Mouse (Mus musculus): ENCODE measurements around the gene Scml4. TPM values are rescaled to one million over a fixed set of nuclear protein-coding genes. Genes with fewer than 3 reads are reported as not detected.
A peak's percentile ranks its signal among the peaks of the same experiment; 100 is the strongest.

Gene Scml4
- polyA plus RNA-seq, 1 experiment: 1.3 TPM

GRCm38 (mm10) chr10:42972504-42973172 is 112.5 kb downstream of the Scml4 start:
- Histone ChIP-seq H3K27ac (ENCODE audit: insufficient read depth, low read length) (no peak overlapping the region), H3K4me1 (ENCODE audit: control insufficient read depth, insufficient read depth, low read length) (peaks cover 2% of the 10 kb centered on the region; the same call in 1 of the 2 replicates), H3K4me3 (ENCODE audit: insufficient read depth, low read length) (no peak overlapping the region)
- peak; percentile 56; the same call in 1 of the 2 replicates for TF ChIP-seq CTCF (IDR thresholded peaks at IDR 0.05; ENCODE audit: extremely low read depth, insufficient read depth, low read length)
- no peak for TF ChIP-seq POLR2A (IDR thresholded peaks at IDR 0.05; ENCODE audit: extremely low read depth, insufficient read depth, low read length)

GRCm38 (mm10) chr10:42973537-42973936 is 113.4 kb downstream of the Scml4 start:
- Histone ChIP-seq H3K4me1 (ENCODE audit: control insufficient read depth, insufficient read depth, low read length) (peaks cover 2% of the 10 kb centered on the region; the same call in 1 of the 2 replicates), H3K27ac (ENCODE audit: insufficient read depth, low read length) (peak overlapping the region; percentile 29; the same call in 1 of the 2 replicates)
- no peak for TF ChIP-seq CTCF (IDR thresholded peaks at IDR 0.05; ENCODE audit: extremely low read depth, insufficient read depth, low read length)
- no peak for TF ChIP-seq POLR2A (IDR thresholded peaks at IDR 0.05; ENCODE audit: extremely low read depth, insufficient read depth, low read length)

GRCm38 (mm10) chr10:42976577-42976976 is 116.4 kb downstream of the Scml4 start:
- Histone ChIP-seq H3K27ac (ENCODE audit: insufficient read depth, low read length) (no peak overlapping the region), H3K4me1 (ENCODE audit: control insufficient read depth, insufficient read depth, low read length) (peaks cover 3% of the 10 kb centered on the region; the same call in 1 of the 2 replicates), H3K4me3 (ENCODE audit: insufficient read depth, low read length) (no peak overlapping the region)
- no peak for TF ChIP-seq CTCF (IDR thresholded peaks at IDR 0.05; ENCODE audit: extremely low read depth, insufficient read depth, low read length)
- no peak for TF ChIP-seq POLR2A (IDR thresholded peaks at IDR 0.05; ENCODE audit: extremely low read depth, insufficient read depth, low read length)

More at GRCm38 (mm10) chr10:42973537-42973936, 113.4 kb downstream of the Scml4 start:
- H3K4me3 ChIP-seq (ENCODE audit: insufficient read depth, low read length): no peak overlapping the region

- peaks cover 3% of the 10 kb centered on the region; the same call in 1 of the 2 replicates for H3K4me1 ChIP-seq (ENCODE audit: control insufficient read depth, insufficient read depth, low read length)
- H3K4me3 ChIP-seq (ENCODE audit: insufficient read depth, low read length): no peak overlapping the region
- TF ChIP-seq POLR2A (IDR thresholded peaks at IDR 0.05; ENCODE audit: extremely low read depth, insufficient read depth, low read length) (no peak), CTCF (IDR thresholded peaks at IDR 0.05; ENCODE audit: extremely low read depth, insufficient read depth, low read length) (no peak)
- H3K27ac ChIP-seq (ENCODE audit: insufficient read depth, low read length): no peak overlapping the region
These were observed 118.2 kb downstream of the Scml4 start for GRCm38 (mm10) chr10:42978346-42978745.

GRCm38 (mm10) chr10:42980999-42981757 is 121.0 kb downstream of the Scml4 start:
- 0 out of 2 replicates have a peak, but pooled peaks cover 1% of the 10 kb centered on the region for H3K4me1 ChIP-seq (ENCODE audit: control insufficient read depth, insufficient read depth, low read length)
- H3K4me3 ChIP-seq (ENCODE audit: insufficient read depth, low read length): no peak overlapping the region
- H3K27ac ChIP-seq (ENCODE audit: insufficient read depth, low read length): no peak overlapping the region
- TF ChIP-seq CTCF (IDR thresholded peaks at IDR 0.05; ENCODE audit: extremely low read depth, insufficient read depth, low read length) (no peak), POLR2A (IDR thresholded peaks at IDR 0.05; ENCODE audit: extremely low read depth, insufficient read depth, low read length) (no peak)

GRCm38 (mm10) chr10:42984886-42985285 is 124.7 kb downstream of the Scml4 start:
- no peak overlapping the region for H3K4me3 ChIP-seq (ENCODE audit: insufficient read depth, low read length)
- TF ChIP-seq CTCF (IDR thresholded peaks at IDR 0.05; ENCODE audit: extremely low read depth, insufficient read depth, low read length) (no peak), POLR2A (IDR thresholded peaks at IDR 0.05; ENCODE audit: extremely low read depth, insufficient read depth, low read length) (no peak)

GRCm38 (mm10) chr10:42987594-42988052 is 127.5 kb downstream of the Scml4 start:
- Histone ChIP-seq H3K27ac (ENCODE audit: insufficient read depth, low read length) (no peak overlapping the region), H3K4me3 (ENCODE audit: insufficient read depth, low read length) (no peak overlapping the region), H3K4me1 (ENCODE audit: control insufficient read depth, insufficient read depth, low read length) (no peaks in the 10 kb centered on the region)
- TF ChIP-seq CTCF (IDR thresholded peaks at IDR 0.05; ENCODE audit: extremely low read depth, insufficient read depth, low read length) (peak; percentile 55), POLR2A (IDR thresholded peaks at IDR 0.05; ENCODE audit: extremely low read depth, insufficient read depth, low read length) (no peak)

More at GRCm38 (mm10) chr10:42984886-42985285, 124.7 kb downstream of the Scml4 start:
- Histone ChIP-seq H3K27ac (ENCODE audit: insufficient read depth, low read length) (no peak overlapping the region), H3K4me1 (ENCODE audit: control insufficient read depth, insufficient read depth, low read length) (no peaks in the 10 kb centered on the region)

- H3K4me3 ChIP-seq (ENCODE audit: insufficient read depth, low read length): no peak overlapping the region
- H3K27ac ChIP-seq (ENCODE audit: insufficient read depth, low read length): no peak overlapping the region
- no peaks in the 10 kb centered on the region for H3K4me1 ChIP-seq (ENCODE audit: control insufficient read depth, insufficient read depth, low read length)
- TF ChIP-seq CTCF (IDR thresholded peaks at IDR 0.05; ENCODE audit: extremely low read depth, insufficient read depth, low read length) (no peak), POLR2A (IDR thresholded peaks at IDR 0.05; ENCODE audit: extremely low read depth, insufficient read depth, low read length) (no peak)
These were observed 128.5 kb downstream of the Scml4 start for GRCm38 (mm10) chr10:42988627-42989026.

- TF ChIP-seq POLR2A (IDR thresholded peaks at IDR 0.05; ENCODE audit: extremely low read depth, insufficient read depth, low read length): no peak
- peak; percentile 78 for TF ChIP-seq CTCF (IDR thresholded peaks at IDR 0.05; ENCODE audit: extremely low read depth, insufficient read depth, low read length)
- no peaks in the 10 kb centered on the region for H3K4me1 ChIP-seq (ENCODE audit: control insufficient read depth, insufficient read depth, low read length)
- H3K4me3 ChIP-seq (ENCODE audit: insufficient read depth, low read length): no peak overlapping the region
- no peak overlapping the region for H3K27ac ChIP-seq (ENCODE audit: insufficient read depth, low read length)
These were observed 129.7 kb downstream of the Scml4 start for GRCm38 (mm10) chr10:42989910-42990309.

Data from cortical plate, adult 2 months (tissue).